Comparison of ENCODE assay signal across 26 mouse cellular contexts in genomic region chr19:56476546-56476945, GRCm38 (mm10). TPM values are rescaled to one million over a fixed set of nuclear protein-coding genes. Genes with fewer than 3 reads are reported as not detected.
DNase-seq lines count a peak whose midpoint lies in the region; ATAC-seq and TF ChIP-seq lines count a peak whose summit lies in the region.
"Had no signal": no experiment of that assay in that cellular context is flagged by ENCODE, and none has a peak within 500 bp of the region (broad histone marks: within the 10 kb centered on the region; RNA-seq: fewer than 3 reads in every experiment).

No protein-coding gene starts in this region.

- 37% methylated on average over 2 of the region's 2 CpGs for WGBS in embryonic facial prominence, embryonic 13.5 days
- 38% methylated on average over 2 of the region's 2 CpGs for WGBS in embryonic facial prominence, embryonic 10.5 days
- 33% methylated on average over 2 of the region's 2 CpGs for WGBS in midbrain, embryonic 11.5 days
- 27% methylated on average over 2 of the region's 2 CpGs for WGBS in midbrain, embryonic 13.5 days
- whole genome bisulfite sequencing in forebrain, embryonic 16.5 days: 2% methylated on average over 2 of the region's 2 CpGs
- WGBS in liver, postnatal 0 days (ENCODE audit: insufficient replicate concordance): 73% methylated on average over 2 of the region's 2 CpGs

- TF ChIP-seq EP300 in liver, postnatal 0 days (IDR thresholded peaks at IDR 0.05; ENCODE audit: low read depth): no peak

- no peaks in the 10 kb centered on the region for H3K36me3 ChIP-seq in embryonic facial prominence, embryonic 13.5 days
- H3K36me3 ChIP-seq in embryonic facial prominence, embryonic 10.5 days (replicated peaks): no peaks in the 10 kb centered on the region
- no peaks in the 10 kb centered on the region for H3K36me3 ChIP-seq in midbrain, embryonic 11.5 days (ENCODE audit: control insufficient read depth, insufficient read depth, low read length)
- H3K36me3 ChIP-seq in midbrain, embryonic 13.5 days: no peaks in the 10 kb centered on the region
- H3K36me3 ChIP-seq in forebrain, embryonic 16.5 days (ENCODE audit: control insufficient read depth, insufficient read depth): no peaks in the 10 kb centered on the region
- no peaks in the 10 kb centered on the region for H3K36me3 ChIP-seq in liver, postnatal 0 days (replicated peaks; ENCODE audit: insufficient read depth, low read length)
- H3K36me3 ChIP-seq: midbrain, embryonic 12.5 days; neural tube, embryonic 15.5 days had no signal

- TF ChIP-seq CTCF in liver, postnatal 0 days (IDR thresholded peaks at IDR 0.05; ENCODE audit: low read depth): no peak

- H3K4me1 ChIP-seq in embryonic facial prominence, embryonic 13.5 days: peaks cover 8% of the 10 kb centered on the region; the same call in 1 of the 2 replicates
- H3K4me1 ChIP-seq in embryonic facial prominence, embryonic 10.5 days: peaks cover 20% of the 10 kb centered on the region
- H3K4me1 ChIP-seq in midbrain, embryonic 11.5 days (ENCODE audit: control insufficient read depth, insufficient read depth, low read length): no peaks in the 10 kb centered on the region
- H3K4me1 ChIP-seq in midbrain, embryonic 13.5 days (replicated peaks): peaks cover 17% of the 10 kb centered on the region
- peaks cover 27% of the 10 kb centered on the region for H3K4me1 ChIP-seq in forebrain, embryonic 16.5 days (replicated peaks; ENCODE audit: control insufficient read depth, insufficient read depth, low read length)
- H3K4me1 ChIP-seq in liver, postnatal 0 days (ENCODE audit: insufficient read depth): peaks cover 17% of the 10 kb centered on the region

- no peak overlapping the region for H3K4me3 ChIP-seq in embryonic facial prominence, embryonic 13.5 days
- no peak overlapping the region for H3K4me3 ChIP-seq in embryonic facial prominence, embryonic 10.5 days
- H3K4me3 ChIP-seq in midbrain, embryonic 11.5 days (ENCODE audit: low read depth, low read length): no peak overlapping the region
- no peak overlapping the region for H3K4me3 ChIP-seq in midbrain, embryonic 13.5 days (replicated peaks)
- no peak overlapping the region for H3K4me3 ChIP-seq in forebrain, embryonic 16.5 days (replicated peaks; ENCODE audit: low read length)
- H3K4me3 ChIP-seq in liver, postnatal 0 days (ENCODE audit: low read depth, low read length): no peak overlapping the region
- H3K4me3 ChIP-seq: midbrain, embryonic 12.5 days; neural tube, embryonic 15.5 days had no signal

- DNase-seq in embryonic facial prominence, embryonic 10.5 days (ENCODE audit: low spot score): no peak
- DNase-seq in midbrain, embryonic 11.5 days (ENCODE audit: low spot score, missing footprints): peak; percentile 26
- DNase-seq in retina, postnatal 1 day: peak; percentile 49
- no peak for DNase-seq in liver, postnatal 0 days
- no peak for DNase-seq in left cerebral cortex, postnatal 14 days (ENCODE audit: low spot score in 2 of 2)
- DNase-seq: adrenal gland, postnatal 10 days; cerebellum, adult 11-12 months; embryo, embryonic 11 days; gastrocnemius, postnatal 10 days; heart, adult 18-20 months; heart, postnatal 4 days; kidney, postnatal 36 days; lung, embryonic 14.5 days; lung, postnatal 36 days; right cerebral cortex, adult 18-20 months; thymus, postnatal 25 days had no signal

- no peaks in the 10 kb centered on the region for H3K9me3 ChIP-seq in embryonic facial prominence, embryonic 13.5 days
- no peaks in the 10 kb centered on the region for H3K9me3 ChIP-seq in embryonic facial prominence, embryonic 10.5 days
- H3K9me3 ChIP-seq in midbrain, embryonic 11.5 days (ENCODE audit: control insufficient read depth, low read length): no peaks in the 10 kb centered on the region
- H3K9me3 ChIP-seq in midbrain, embryonic 13.5 days: no peaks in the 10 kb centered on the region
- no peaks in the 10 kb centered on the region for H3K9me3 ChIP-seq in forebrain, embryonic 16.5 days (ENCODE audit: control insufficient read depth, low read length)
- no peaks in the 10 kb centered on the region for H3K9me3 ChIP-seq in liver, postnatal 0 days (ENCODE audit: low read length)
- H3K9me3 ChIP-seq: midbrain, embryonic 12.5 days; neural tube, embryonic 15.5 days had no signal

- ATAC-seq in embryonic facial prominence, embryonic 13.5 days (ENCODE audit: insufficient number of reproducible peaks, insufficient read depth, low FRiP score, low TSS enrichment, low read depth): no peak
- ATAC-seq in midbrain, embryonic 11.5 days (ENCODE audit: low FRiP score): no peak
- ATAC-seq in midbrain, embryonic 13.5 days: no peak
- peak; percentile 83 for ATAC-seq in forebrain, embryonic 16.5 days
- no peak for ATAC-seq in liver, postnatal 0 days
- ATAC-seq: activated CD4-positive, CD25-positive, alpha-beta regulatory T cell, adult 4 months; intestine, embryonic 16.5 days had no signal

- peak overlapping the region; percentile 35; the same call in 1 of the 2 replicates for H3K27ac ChIP-seq in embryonic facial prominence, embryonic 13.5 days
- no peak overlapping the region for H3K27ac ChIP-seq in embryonic facial prominence, embryonic 10.5 days (replicated peaks)
- no peak overlapping the region for H3K27ac ChIP-seq in midbrain, embryonic 11.5 days (ENCODE audit: low read depth, low read length)
- no peak overlapping the region for H3K27ac ChIP-seq in midbrain, embryonic 13.5 days
- H3K27ac ChIP-seq in forebrain, embryonic 16.5 days (ENCODE audit: low read length): no peak overlapping the region
- no peak overlapping the region for H3K27ac ChIP-seq in liver, postnatal 0 days (ENCODE audit: low read depth)
- H3K27ac ChIP-seq: midbrain, embryonic 12.5 days; neural tube, embryonic 15.5 days had no signal

- H3K27me3 ChIP-seq in embryonic facial prominence, embryonic 13.5 days: no peaks in the 10 kb centered on the region
- H3K27me3 ChIP-seq in embryonic facial prominence, embryonic 10.5 days (replicated peaks; ENCODE audit: low read depth, poor library complexity, severe bottlenecking): peaks cover 4% of the 10 kb centered on the region; the same call in 1 of the 2 replicates
- no peaks in the 10 kb centered on the region for H3K27me3 ChIP-seq in midbrain, embryonic 11.5 days (ENCODE audit: control insufficient read depth, insufficient read depth, low read length)
- 0 out of 2 replicates have a peak, but pooled peaks cover 3% of the 10 kb centered on the region for H3K27me3 ChIP-seq in midbrain, embryonic 13.5 days
- no peaks in the 10 kb centered on the region for H3K27me3 ChIP-seq in forebrain, embryonic 16.5 days (replicated peaks; ENCODE audit: control insufficient read depth, insufficient read depth, low read length)
- H3K27me3 ChIP-seq in liver, postnatal 0 days (ENCODE audit: insufficient read depth, low read length): no peaks in the 10 kb centered on the region
- H3K27me3 ChIP-seq: midbrain, embryonic 12.5 days; neural tube, embryonic 15.5 days had no signal

- intact Hi-C loops in left cerebral cortex, postnatal 14 days (cut with DNase I): no loop called here

- H3K9ac ChIP-seq in embryonic facial prominence, embryonic 13.5 days: no peak overlapping the region
- no peak overlapping the region for H3K9ac ChIP-seq in midbrain, embryonic 11.5 days (ENCODE audit: low read length)
- no peak overlapping the region for H3K9ac ChIP-seq in midbrain, embryonic 13.5 days (replicated peaks)
- H3K9ac ChIP-seq in forebrain, embryonic 16.5 days (replicated peaks; ENCODE audit: low read depth, low read length): no peak overlapping the region
- H3K9ac ChIP-seq in liver, postnatal 0 days (replicated peaks): no peak overlapping the region
- H3K9ac ChIP-seq: lung, embryonic 14.5 days; midbrain, embryonic 12.5 days; neural tube, embryonic 15.5 days had no signal

- no peak overlapping the region for H3K4me2 ChIP-seq in embryonic facial prominence, embryonic 13.5 days
- no peak overlapping the region for H3K4me2 ChIP-seq in midbrain, embryonic 11.5 days
- H3K4me2 ChIP-seq in midbrain, embryonic 13.5 days (replicated peaks): no peak overlapping the region
- no peak overlapping the region for H3K4me2 ChIP-seq in forebrain, embryonic 16.5 days (ENCODE audit: low read length)
- H3K4me2 ChIP-seq in liver, postnatal 0 days (ENCODE audit: low read depth, low read length): no peak overlapping the region
- H3K4me2 ChIP-seq: liver, embryonic 11.5 days; lung, embryonic 14.5 days; midbrain, embryonic 12.5 days; neural tube, embryonic 15.5 days had no signal

RNA-seq across cellular contexts. Expression of gene Plekhs1, which starts 15.1 kb away (rescaled TPM):
- polyA plus RNA-seq in embryonic facial prominence, embryonic 13.5 days (2015; fragmentation: Nextera tagmentation; extraction: Ambion mirVana): 0.65 and 0.84 TPM in 2 replicates
- polyA plus RNA-seq in embryonic facial prominence, embryonic 10.5 days (2016; fragmentation: Nextera tagmentation; extraction: Ambion mirVana): 0.21 TPM in 1 of 2 replicates, not detected in the other
- 0.10 and 0.19 TPM in 2 replicates for polyA plus RNA-seq in midbrain, embryonic 11.5 days (2014; fragmentation: Nextera tagmentation; extraction: Ambion mirVana)
- 0.07 and 0.13 TPM in 2 replicates for polyA plus RNA-seq in midbrain, embryonic 13.5 days (2015; fragmentation: Nextera tagmentation; extraction: Ambion mirVana)
- polyA plus RNA-seq in forebrain, embryonic 16.5 days (2015; fragmentation: Nextera tagmentation; extraction: Ambion mirVana): 0.09 and 0.21 TPM in 2 replicates
- not detected in 2 replicates for polyA plus RNA-seq in liver, postnatal 0 days (2015; fragmentation: Nextera tagmentation; extraction: Ambion mirVana)
- 1 to 10 TPM in 1 of 2 experiments, under 1 TPM in 1; 0.76 to 1.8 TPM for total RNA-seq in left cerebral cortex, postnatal 14 days (2021)
- total RNA-seq: heart, adult 18-20 months had no signal
- polyA plus RNA-seq: heart, embryonic 14.5 days; limb, embryonic 11.5 days; liver, embryonic 11.5 days had no signal

Comparison
In these comparisons a context has a peak if more than half of its experiments do, and no peak if none do; other contexts are left out.
1. DNase-seq: peak in midbrain, embryonic 11.5 days (single experiment) and retina, postnatal 1 day (single experiment); none in embryonic facial prominence, embryonic 10.5 days (single experiment), liver, postnatal 0 days (single experiment) and left cerebral cortex, postnatal 14 days (0 of 2).